Mouse (Mus musculus): ENCODE data around the gene Cemip. TPM values are rescaled to one million over a fixed set of nuclear protein-coding genes. Genes with fewer than 3 reads are reported as not detected.
A peak's percentile ranks its signal among the peaks of the same experiment; 100 is the strongest.

Cemip gene
- polyA plus RNA-seq, 1 experiment from 2014 or later, result 1.1 TPM

DNA sequence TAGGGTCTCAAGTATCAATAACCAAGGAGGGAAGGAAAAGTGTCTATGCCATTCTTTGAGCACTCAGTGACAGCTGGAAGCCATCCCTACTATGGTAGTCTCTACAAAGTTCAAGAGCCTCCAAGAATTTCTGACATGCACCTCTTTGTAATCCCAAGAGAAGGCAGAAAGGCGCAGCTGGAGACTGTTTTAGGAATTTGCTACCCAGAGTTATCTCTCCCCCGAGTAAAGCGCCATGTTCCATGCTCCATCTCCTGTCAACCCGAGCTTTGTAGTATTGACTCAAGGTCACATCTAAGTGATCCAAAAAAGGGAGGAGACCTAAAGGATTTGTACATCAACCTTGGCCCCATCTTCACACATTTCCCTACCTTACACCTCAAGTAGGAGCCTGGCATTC lies 40.8 kb downstream of the Cemip start:
- no peak for ATAC-seq (ENCODE audit: low read depth)
- H3K9me3 ChIP-seq (ENCODE audit: control insufficient read depth, low read length), result no peaks in the 10 kb centered on the region
- no peak overlapping the region for H3K9ac ChIP-seq (replicated peaks; ENCODE audit: low read depth, low read length)
- no peaks in the 10 kb centered on the region for H3K27me3 ChIP-seq (ENCODE audit: control insufficient read depth, insufficient read depth, low read length)
- H3K27ac ChIP-seq (ENCODE audit: low read depth, low read length), result no peak overlapping the region
- no peaks in the 10 kb centered on the region for H3K36me3 ChIP-seq (ENCODE audit: control insufficient read depth, insufficient read depth, low read length)
- no peak overlapping the region for H3K4me2 ChIP-seq (ENCODE audit: low read depth, low read length)
- no peaks in the 10 kb centered on the region for H3K4me1 ChIP-seq (ENCODE audit: control insufficient read depth, insufficient read depth, low read length)
- 85% methylated on average over 4 of the region's 4 CpGs for WGBS
- no peak overlapping the region for H3K4me3 ChIP-seq (ENCODE audit: low read depth, low read length)

DNA sequence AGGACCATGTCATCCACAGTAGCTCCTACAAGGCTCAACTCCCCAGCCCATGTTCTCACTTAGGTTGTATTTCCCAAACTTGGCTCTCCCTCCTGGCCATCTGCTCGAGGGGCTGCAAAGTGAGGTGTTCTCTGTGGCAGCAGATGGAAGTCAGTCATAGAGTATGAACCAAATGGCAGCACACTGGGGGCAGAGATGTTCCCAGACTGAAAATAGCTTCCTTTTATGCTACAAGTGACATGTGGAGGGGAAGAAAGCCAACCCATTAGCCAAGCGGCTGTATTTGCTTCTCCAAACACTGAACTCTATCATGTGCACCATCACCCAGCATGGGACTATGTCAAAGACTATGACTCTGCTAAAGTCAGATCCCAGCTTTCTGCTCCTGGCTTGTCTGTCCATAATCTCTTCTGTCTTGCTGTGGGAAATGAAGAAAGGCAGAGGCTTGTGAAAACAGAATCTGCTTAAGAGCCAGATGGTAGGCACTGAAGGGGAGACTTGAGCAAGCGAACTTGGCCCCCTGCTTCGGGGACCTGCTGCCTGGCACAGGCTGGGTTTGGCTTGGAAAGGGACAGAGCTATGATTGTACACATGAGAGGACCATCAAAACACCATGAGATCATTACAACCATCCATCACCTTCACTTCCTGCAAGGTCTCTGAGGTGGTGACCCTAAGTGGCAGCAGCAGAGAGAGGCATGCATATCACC lies 41.6 kb downstream of the Cemip start:
- Histone ChIP-seq H3K9ac (replicated peaks; ENCODE audit: low read depth, low read length) (no peak overlapping the region), H3K27me3 (ENCODE audit: control insufficient read depth, insufficient read depth, low read length) (no peaks in the 10 kb centered on the region), H3K9me3 (ENCODE audit: control insufficient read depth, low read length) (no peaks in the 10 kb centered on the region), H3K27ac (ENCODE audit: low read depth, low read length) (no peak overlapping the region), H3K4me1 (ENCODE audit: control insufficient read depth, insufficient read depth, low read length) (no peaks in the 10 kb centered on the region), H3K4me2 (ENCODE audit: low read depth, low read length) (no peak overlapping the region), H3K4me3 (ENCODE audit: low read depth, low read length) (no peak overlapping the region), H3K36me3 (ENCODE audit: control insufficient read depth, insufficient read depth, low read length) (no peaks in the 10 kb centered on the region)
- WGBS, result 76% methylated on average over 4 of the region's 4 CpGs
- ATAC-seq (ENCODE audit: low read depth), result no peak

DNA sequence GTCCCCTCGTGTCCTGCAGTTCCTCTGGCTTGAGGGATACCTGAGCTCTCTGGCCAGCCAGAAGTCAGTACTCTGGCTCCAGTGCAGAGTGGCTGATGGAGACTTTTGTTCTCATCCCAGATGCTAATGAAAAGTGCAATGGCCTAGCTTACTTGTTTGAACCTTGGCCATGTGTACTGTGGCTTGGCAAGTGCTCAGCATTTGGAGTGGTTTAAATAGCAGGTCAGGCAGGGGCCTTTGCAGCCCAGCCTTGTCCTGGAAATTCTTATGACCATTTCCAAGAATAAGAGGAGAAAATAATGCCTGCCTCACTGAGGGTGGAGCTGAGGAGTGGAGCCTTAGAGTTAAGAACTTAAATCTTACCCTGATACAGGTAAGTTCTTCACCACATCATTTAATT lies 43.6 kb downstream of the Cemip start:
- Histone ChIP-seq H3K9me3 (ENCODE audit: control insufficient read depth, low read length) (no peaks in the 10 kb centered on the region), H3K4me1 (ENCODE audit: control insufficient read depth, insufficient read depth, low read length) (no peaks in the 10 kb centered on the region), H3K36me3 (ENCODE audit: control insufficient read depth, insufficient read depth, low read length) (no peaks in the 10 kb centered on the region), H3K27me3 (ENCODE audit: control insufficient read depth, insufficient read depth, low read length) (no peaks in the 10 kb centered on the region), H3K9ac (replicated peaks; ENCODE audit: low read depth, low read length) (no peak overlapping the region), H3K27ac (ENCODE audit: low read depth, low read length) (no peak overlapping the region), H3K4me3 (ENCODE audit: low read depth, low read length) (no peak overlapping the region), H3K4me2 (ENCODE audit: low read depth, low read length) (no peak overlapping the region)
- ATAC-seq (ENCODE audit: low read depth), result no peak
- WGBS, result 82% methylated on average over 1 of the region's 1 CpGs

DNA sequence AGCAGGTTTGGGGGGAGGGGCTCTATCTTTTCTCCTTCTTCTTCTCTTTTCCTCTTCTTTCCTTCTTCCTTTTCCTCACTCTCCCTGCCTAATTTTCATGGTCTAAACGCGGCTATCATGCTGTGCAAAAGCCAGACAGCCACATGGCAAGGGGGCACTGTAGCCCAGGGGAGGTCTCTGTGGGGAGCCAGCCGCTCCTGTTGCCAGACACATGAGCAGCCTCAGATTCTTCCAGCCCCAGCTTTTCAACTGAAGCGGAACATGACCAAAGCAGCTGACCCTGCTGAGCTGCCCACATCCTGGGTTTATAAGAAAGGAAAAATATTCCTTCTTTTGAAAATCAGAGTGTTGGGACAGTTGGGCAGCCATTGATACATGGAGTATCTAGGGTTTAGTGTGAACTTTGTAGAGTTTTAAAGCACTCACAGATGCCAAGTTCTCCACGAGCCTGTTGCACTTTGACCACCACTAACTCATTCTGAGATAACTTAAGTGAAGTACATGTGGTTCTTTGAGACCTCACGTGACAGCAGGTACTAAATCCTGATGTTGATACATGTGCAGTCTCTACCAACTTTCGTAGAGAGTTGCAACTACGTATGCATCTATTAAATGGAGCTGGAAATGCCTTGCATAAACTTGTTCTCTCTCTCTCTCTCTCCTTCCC lies 46.3 kb downstream of the Cemip start:
- Histone ChIP-seq H3K36me3 (ENCODE audit: control insufficient read depth, insufficient read depth, low read length) (no peaks in the 10 kb centered on the region), H3K4me2 (ENCODE audit: low read depth, low read length) (no peak overlapping the region), H3K4me3 (ENCODE audit: low read depth, low read length) (no peak overlapping the region), H3K27me3 (ENCODE audit: control insufficient read depth, insufficient read depth, low read length) (no peaks in the 10 kb centered on the region), H3K27ac (ENCODE audit: low read depth, low read length) (no peak overlapping the region), H3K9ac (replicated peaks; ENCODE audit: low read depth, low read length) (no peak overlapping the region), H3K9me3 (ENCODE audit: control insufficient read depth, low read length) (no peaks in the 10 kb centered on the region), H3K4me1 (ENCODE audit: control insufficient read depth, insufficient read depth, low read length) (no peaks in the 10 kb centered on the region)
- WGBS, result 67% methylated on average over 8 of the region's 8 CpGs
- ATAC-seq (ENCODE audit: low read depth), result no peak

DNA sequence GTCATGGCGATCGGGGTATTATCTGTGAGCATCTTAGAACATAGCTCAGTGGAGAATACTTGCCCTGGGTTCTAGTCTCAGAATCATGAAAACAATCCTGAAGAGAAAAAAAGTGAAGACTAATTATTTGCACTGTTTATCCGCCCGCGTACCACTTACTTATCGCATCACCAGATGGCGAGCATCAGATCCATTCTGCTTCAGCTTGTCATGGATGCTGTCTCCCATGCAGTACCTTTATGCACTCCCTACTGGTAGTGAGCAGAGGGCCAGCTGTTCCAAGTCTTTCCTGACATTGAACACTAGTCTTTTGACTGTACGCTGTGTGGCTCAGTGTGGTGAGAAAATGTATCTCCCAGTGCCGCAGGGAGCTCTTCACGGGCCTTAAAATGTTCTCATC lies 47.7 kb downstream of the Cemip start:
- ATAC-seq (ENCODE audit: low read depth), result no peak
- WGBS, result 94% methylated on average over 10 of the region's 10 CpGs

DNA sequence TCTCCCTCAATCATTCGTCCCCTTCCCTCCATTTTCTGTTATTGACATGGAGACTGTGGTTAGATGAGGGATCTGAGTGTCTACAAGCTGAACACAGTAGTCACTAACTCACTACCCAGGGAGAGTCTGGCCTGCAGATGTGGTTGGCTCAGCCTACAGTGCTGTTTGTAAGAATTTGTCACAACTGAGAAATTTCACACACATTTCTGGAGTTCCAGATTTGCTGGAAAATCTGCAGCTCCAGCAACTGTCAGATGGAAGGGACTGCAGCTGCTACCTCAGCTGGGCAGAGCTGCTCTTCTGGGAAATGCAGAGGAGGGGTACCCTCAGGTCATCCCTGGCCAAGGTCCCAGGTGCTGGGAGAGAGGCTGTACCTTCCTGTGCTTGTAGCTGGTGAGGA lies 53.5 kb downstream of the Cemip start:
- no peaks in the 10 kb centered on the region for H3K4me1 ChIP-seq (ENCODE audit: control insufficient read depth, insufficient read depth, low read length)
- H3K9me3 ChIP-seq (ENCODE audit: control insufficient read depth, low read length), result no peaks in the 10 kb centered on the region
- 56% methylated on average over 1 of the region's 1 CpGs for WGBS
- H3K36me3 ChIP-seq (ENCODE audit: control insufficient read depth, insufficient read depth, low read length), result no peaks in the 10 kb centered on the region
- no peak overlapping the region for H3K27ac ChIP-seq (ENCODE audit: low read depth, low read length)
- no peak overlapping the region for H3K4me2 ChIP-seq (ENCODE audit: low read depth, low read length)
- H3K27me3 ChIP-seq (ENCODE audit: control insufficient read depth, insufficient read depth, low read length), result no peaks in the 10 kb centered on the region
- no peak overlapping the region for H3K9ac ChIP-seq (replicated peaks; ENCODE audit: low read depth, low read length)
- no peak overlapping the region for H3K4me3 ChIP-seq (ENCODE audit: low read depth, low read length)
- no peak for ATAC-seq (ENCODE audit: low read depth)

More for the DNA sequence above, 47.7 kb downstream of the Cemip start:
- Histone ChIP-seq H3K27me3 (ENCODE audit: control insufficient read depth, insufficient read depth, low read length) (no peaks in the 10 kb centered on the region), H3K36me3 (ENCODE audit: control insufficient read depth, insufficient read depth, low read length) (no peaks in the 10 kb centered on the region), H3K9me3 (ENCODE audit: control insufficient read depth, low read length) (no peaks in the 10 kb centered on the region), H3K4me1 (ENCODE audit: control insufficient read depth, insufficient read depth, low read length) (no peaks in the 10 kb centered on the region), H3K4me3 (ENCODE audit: low read depth, low read length) (no peak overlapping the region), H3K27ac (ENCODE audit: low read depth, low read length) (no peak overlapping the region), H3K9ac (replicated peaks; ENCODE audit: low read depth, low read length) (no peak overlapping the region), H3K4me2 (ENCODE audit: low read depth, low read length) (no peak overlapping the region)

DNA sequence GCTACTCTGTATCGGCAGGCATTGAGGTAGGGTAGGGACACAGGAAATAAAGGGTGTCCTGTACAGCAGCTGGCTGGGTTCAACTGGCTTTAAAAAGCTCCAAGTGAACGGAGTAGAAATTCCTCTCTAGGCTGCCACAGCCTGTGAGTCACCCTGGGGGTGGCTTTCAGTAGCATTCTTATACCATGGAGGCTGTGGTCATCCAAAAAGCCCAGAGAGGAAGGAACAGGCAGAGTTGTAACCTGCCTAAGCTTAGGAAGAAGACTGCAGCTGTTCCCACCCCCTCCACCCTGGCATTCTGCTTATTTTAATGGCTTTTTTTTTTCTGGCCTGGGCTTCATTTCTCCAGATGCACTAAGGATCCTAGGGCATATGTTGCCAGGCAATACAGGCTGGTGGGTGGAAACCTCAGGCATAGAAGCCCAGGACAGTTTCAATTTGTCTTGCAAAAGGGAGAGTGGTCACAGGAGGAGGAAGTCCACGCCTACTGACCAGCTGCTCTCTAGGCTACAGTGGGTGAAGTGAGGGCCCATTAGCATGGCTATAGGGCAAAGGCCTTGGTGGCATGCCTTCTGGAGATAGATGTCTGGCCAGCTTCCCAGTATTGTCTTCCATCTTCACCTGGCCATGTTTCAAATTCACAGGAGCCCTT lies 57.1 kb downstream of the Cemip start:
- Histone ChIP-seq H3K4me3 (ENCODE audit: low read depth, low read length) (no peak overlapping the region), H3K9me3 (ENCODE audit: control insufficient read depth, low read length) (no peaks in the 10 kb centered on the region), H3K4me1 (ENCODE audit: control insufficient read depth, insufficient read depth, low read length) (no peaks in the 10 kb centered on the region), H3K9ac (replicated peaks; ENCODE audit: low read depth, low read length) (no peak overlapping the region), H3K4me2 (ENCODE audit: low read depth, low read length) (no peak overlapping the region), H3K27me3 (ENCODE audit: control insufficient read depth, insufficient read depth, low read length) (no peaks in the 10 kb centered on the region), H3K36me3 (ENCODE audit: control insufficient read depth, insufficient read depth, low read length) (no peaks in the 10 kb centered on the region), H3K27ac (ENCODE audit: low read depth, low read length) (no peak overlapping the region)
- WGBS, result 47% methylated on average over 3 of the region's 3 CpGs
- 0 out of 2 replicates have a peak, but pooled peaks have one; percentile 41 for ATAC-seq (ENCODE audit: low read depth)

DNA sequence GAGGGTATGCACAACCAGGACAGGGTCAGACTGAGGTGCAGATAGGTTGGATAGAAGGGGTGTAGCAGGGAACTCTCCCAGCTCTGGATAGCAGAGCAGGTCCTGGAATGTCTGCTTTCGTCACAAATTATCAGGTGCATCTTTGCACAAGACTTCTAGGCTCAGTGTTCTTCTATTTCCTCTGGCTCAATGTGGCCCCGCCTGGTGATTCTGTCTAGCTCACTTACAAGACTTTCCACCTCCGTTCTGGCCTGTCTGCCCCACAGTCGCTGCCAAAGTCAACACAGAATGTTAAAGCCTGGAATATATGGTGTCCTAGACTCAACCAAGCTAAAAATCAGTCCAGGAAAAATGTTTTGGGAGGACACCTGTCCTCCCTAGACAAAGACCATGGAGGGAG lies 57.9 kb downstream of the Cemip start:
- WGBS, result 87% methylated on average over 4 of the region's 4 CpGs

DNA sequence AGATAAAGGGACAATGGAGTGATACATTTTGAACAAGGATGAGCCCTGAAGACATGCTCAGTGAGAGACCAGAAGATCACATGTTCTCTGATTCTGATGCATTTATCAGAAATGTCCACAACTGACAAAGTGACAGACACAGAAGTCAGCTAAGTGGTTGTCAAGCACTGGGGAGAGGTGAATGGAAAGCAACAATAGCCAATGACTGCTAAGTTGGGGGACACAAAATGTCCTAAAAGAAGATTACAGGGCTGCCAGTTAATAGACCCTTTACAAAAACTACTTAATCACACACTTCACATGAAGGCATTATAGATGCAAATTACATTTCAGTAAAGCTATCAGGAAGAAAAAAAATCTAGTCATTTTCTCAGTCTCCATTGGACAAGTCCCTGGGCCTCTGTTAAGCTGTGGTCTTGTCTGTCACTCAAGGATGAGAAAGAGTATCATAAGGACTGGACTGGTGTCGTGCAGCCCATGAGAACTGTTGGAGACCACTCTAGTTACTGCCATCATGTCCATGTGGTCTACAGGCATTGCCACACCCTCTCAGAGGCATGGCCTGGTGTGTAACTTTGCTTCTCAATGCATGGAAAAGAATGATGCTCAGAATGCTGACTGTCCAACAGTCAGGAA lies 59.2 kb downstream of the Cemip start:
- no peak overlapping the region for H3K4me2 ChIP-seq (ENCODE audit: low read depth, low read length)
- H3K9me3 ChIP-seq (ENCODE audit: control insufficient read depth, low read length), result no peaks in the 10 kb centered on the region
- no peak for ATAC-seq (ENCODE audit: low read depth)
- H3K9ac ChIP-seq (replicated peaks; ENCODE audit: low read depth, low read length), result no peak overlapping the region
- no peak overlapping the region for H3K27ac ChIP-seq (ENCODE audit: low read depth, low read length)
- no peaks in the 10 kb centered on the region for H3K36me3 ChIP-seq (ENCODE audit: control insufficient read depth, insufficient read depth, low read length)
- 82% methylated on average over 1 of the region's 1 CpGs for WGBS
- no peak overlapping the region for H3K4me3 ChIP-seq (ENCODE audit: low read depth, low read length)
- H3K4me1 ChIP-seq (ENCODE audit: control insufficient read depth, insufficient read depth, low read length), result no peaks in the 10 kb centered on the region
- H3K27me3 ChIP-seq (ENCODE audit: control insufficient read depth, insufficient read depth, low read length), result no peaks in the 10 kb centered on the region

More for the DNA sequence above, 57.9 kb downstream of the Cemip start:
- Histone ChIP-seq H3K4me3 (ENCODE audit: low read depth, low read length) (no peak overlapping the region), H3K9ac (replicated peaks; ENCODE audit: low read depth, low read length) (no peak overlapping the region), H3K36me3 (ENCODE audit: control insufficient read depth, insufficient read depth, low read length) (no peaks in the 10 kb centered on the region), H3K9me3 (ENCODE audit: control insufficient read depth, low read length) (no peaks in the 10 kb centered on the region), H3K27me3 (ENCODE audit: control insufficient read depth, insufficient read depth, low read length) (no peaks in the 10 kb centered on the region), H3K27ac (ENCODE audit: low read depth, low read length) (no peak overlapping the region), H3K4me2 (ENCODE audit: low read depth, low read length) (no peak overlapping the region), H3K4me1 (ENCODE audit: control insufficient read depth, insufficient read depth, low read length) (no peaks in the 10 kb centered on the region)
- ATAC-seq (ENCODE audit: low read depth), result no peak

Data from neural tube, embryonic 14.5 days (tissue).